Mouse (Mus musculus): ENCODE results near the gene Dok7.

DNA sequence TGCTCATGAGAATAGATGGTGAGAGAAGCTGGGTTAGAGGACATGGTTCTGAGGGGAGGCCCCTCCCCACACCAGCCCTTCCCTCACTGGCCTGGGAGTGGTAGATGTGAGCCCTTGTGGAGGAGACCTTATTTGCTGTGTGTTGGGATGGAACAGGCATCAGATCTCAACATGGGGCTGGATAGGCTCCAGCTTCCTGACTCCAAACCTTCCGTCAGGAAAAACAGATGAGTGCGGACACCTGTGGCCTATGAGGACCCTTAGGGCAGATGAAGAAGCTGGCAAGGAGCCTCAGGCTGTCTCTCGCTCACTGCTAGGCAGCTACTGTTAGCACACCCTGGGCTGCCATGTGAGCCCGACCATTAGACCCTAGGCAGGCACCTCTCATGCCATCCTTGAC, 76.9 kb downstream of the Dok7 start:
- TF ChIP-seq CTCF (IDR thresholded peaks at IDR 0.05; ENCODE audit: insufficient read depth, low read depth, low read length) (no peak), POLR2A (IDR thresholded peaks at IDR 0.05; ENCODE audit: insufficient read depth, low read depth, low read length) (no peak)
